Mouse (Mus musculus) lung, embryonic 15.5 days (tissue): ENCODE data around the gene Sorbs1. TPM values are rescaled to one million over a fixed set of nuclear protein-coding genes. Genes with fewer than 3 reads are reported as not detected.
A peak's percentile ranks its signal among the peaks of the same experiment; 100 is the strongest.

Experiments
- ATAC-seq: fragments of 200-750 bp; cut with Nextera tagmentation; 2 replicates; pipeline ENCODE4 v1.8.0; 2017; ENCODE audit warnings: moderate number of reproducible peaks, borderline replicate concordance; ENCODE audit not compliant: low FRiP score, low TSS enrichment; ENCODE audit errors: extremely low read depth
- H3K27ac ChIP-seq: fragments of 300-500 bp; sonication (generic); 2 replicates; pipeline ENCODE4 v1.5.1; 2015; ENCODE audit warnings: moderate library complexity, mild to moderate bottlenecking, inconsistent platforms
- H3K27me3 ChIP-seq: fragments of 300-500 bp; sonication (generic); 2 replicates; pipeline ENCODE4 v1.6.1; 2015; ENCODE audit warnings: inconsistent platforms
- H3K36me3 ChIP-seq: fragments of 300-500 bp; sonication (generic); 2 replicates; pipeline ENCODE4 v1.6.1; 2015; ENCODE audit warnings: inconsistent platforms
- H3K4me1 ChIP-seq: fragments of 300-500 bp; sonication (generic); 2 replicates; pipeline ENCODE4 v1.6.1; 2015; ENCODE audit warnings: inconsistent platforms
- H3K4me2 ChIP-seq: fragments of 300-500 bp; sonication (generic); 2 replicates; pipeline ENCODE4 v1.6.1; 2015; ENCODE audit warnings: inconsistent platforms, mild to moderate bottlenecking, moderate library complexity
- H3K4me3 ChIP-seq: fragments of 300-500 bp; sonication (generic); 2 replicates; pipeline ENCODE4 v1.5.1; 2015; ENCODE audit warnings: mild to moderate bottlenecking, inconsistent platforms
- H3K9ac ChIP-seq: fragments of 300-500 bp; sonication (generic); 2 replicates; pipeline ENCODE4 v1.6.1; 2015; ENCODE audit warnings: inconsistent platforms
- H3K9me3 ChIP-seq: fragments of 300-500 bp; sonication (generic); 2 replicates; pipeline ENCODE4 v1.6.1; 2016; ENCODE audit warnings: inconsistent platforms
- WGBS: fragments of 180-500 bp; shearing (Covaris S2); methylation state at CpG from one replicate; pipeline ENCODE4 v1.1.7; 2015; 5-methylcytosine and 5-hydroxymethylcytosine counted together
- polyA plus RNA-seq: library from polyadenylated mRNA; unstranded; fragments of >200 nt; fragmentation: Nextera tagmentation; extraction: Ambion mirVana; gene quantifications from 2 replicates; pipeline ENCODE4 v1.2.1, GENCODE M21; 2015

Gene Sorbs1
- polyA plus RNA-seq, 1 experiment from 2014 or later: 45.6 TPM

DNA sequence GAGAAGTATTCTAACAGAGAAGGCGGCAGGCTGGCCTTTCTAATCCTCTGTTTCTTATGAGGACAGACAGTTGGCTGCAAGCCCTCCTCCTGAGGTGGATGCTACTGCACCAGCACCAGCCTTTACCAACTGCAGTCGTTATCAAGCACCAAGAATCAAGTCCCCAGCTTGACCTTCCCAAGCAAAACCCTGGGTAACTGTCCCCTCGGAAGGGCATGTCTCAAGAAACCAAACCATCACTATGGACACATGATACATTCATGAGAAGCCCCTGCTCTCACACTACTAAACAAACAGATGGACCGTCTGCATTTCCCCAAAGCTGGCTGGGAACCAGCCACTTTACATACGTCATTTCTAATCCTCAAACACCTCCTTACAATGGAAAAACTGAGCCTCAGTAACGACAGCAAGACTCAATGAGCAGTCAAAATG is 102.2 kb downstream of the Sorbs1 start:
- Histone ChIP-seq H3K36me3 (no peaks in the 10 kb centered on the region), H3K4me2 (no peak overlapping the region), H3K4me3 (no peak overlapping the region), H3K9ac (no peak overlapping the region), H3K4me1 (peaks cover 19% of the 10 kb centered on the region), H3K9me3 (no peaks in the 10 kb centered on the region), H3K27ac (no peak overlapping the region), H3K27me3 (no peaks in the 10 kb centered on the region)
- WGBS: 33% methylated on average over 6 of the region's 6 CpGs
- no peak for ATAC-seq

DNA sequence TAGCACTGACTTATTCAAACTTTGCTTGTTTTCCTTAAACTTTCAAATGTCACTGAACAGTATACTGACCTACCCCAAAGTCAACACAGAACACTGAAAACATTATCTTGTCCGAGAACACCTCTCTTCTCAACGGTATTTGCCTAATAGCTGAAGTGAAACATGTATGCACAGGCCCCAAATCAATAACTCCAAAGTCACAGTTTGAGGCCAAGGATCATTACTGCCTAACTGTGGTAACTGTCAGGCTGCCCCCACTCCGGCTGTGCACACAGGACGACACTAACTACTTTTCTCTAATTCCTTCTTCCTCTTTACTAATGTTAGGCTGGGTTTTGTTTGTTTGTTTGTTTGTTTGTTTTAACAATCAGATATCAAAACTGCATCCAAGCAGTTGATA is 103.1 kb downstream of the Sorbs1 start:
- H3K9ac ChIP-seq: no peak overlapping the region
- 48% methylated on average over 4 of the region's 4 CpGs for WGBS
- H3K4me2 ChIP-seq: no peak overlapping the region
- no peaks in the 10 kb centered on the region for H3K27me3 ChIP-seq
- no peaks in the 10 kb centered on the region for H3K36me3 ChIP-seq
- H3K4me1 ChIP-seq: peaks cover 28% of the 10 kb centered on the region
- H3K9me3 ChIP-seq: no peaks in the 10 kb centered on the region
- H3K4me3 ChIP-seq: no peak overlapping the region
- peak overlapping the region; percentile 32; the same call in 1 of the 2 replicates for H3K27ac ChIP-seq
- ATAC-seq: no peak

DNA sequence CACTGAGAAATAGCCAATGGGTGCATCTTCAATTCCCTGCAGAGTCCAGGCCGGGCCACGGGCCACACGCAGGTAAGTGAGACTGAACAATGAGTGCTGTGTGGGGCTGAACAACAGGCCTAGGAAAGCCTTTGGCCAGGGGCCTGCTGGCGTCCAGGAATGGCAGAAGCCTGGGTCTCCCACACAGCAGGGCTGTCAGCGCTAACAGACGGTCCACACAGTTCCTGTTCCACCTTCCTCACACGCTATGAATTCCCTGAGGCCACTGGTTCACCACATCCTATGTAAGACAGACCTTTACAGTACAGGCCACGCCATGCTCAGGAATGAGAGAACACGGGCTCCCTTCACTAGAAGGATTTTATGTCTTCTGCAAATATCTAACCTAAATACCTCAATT is 103.5 kb downstream of the Sorbs1 start:
- no peak overlapping the region for H3K9ac ChIP-seq
- peaks cover 28% of the 10 kb centered on the region for H3K4me1 ChIP-seq
- 68% methylated on average over 9 of the region's 9 CpGs for WGBS
- H3K36me3 ChIP-seq: no peaks in the 10 kb centered on the region
- H3K27ac ChIP-seq: peak overlapping the region; percentile 32
- no peaks in the 10 kb centered on the region for H3K27me3 ChIP-seq
- no peak overlapping the region for H3K4me2 ChIP-seq
- no peak overlapping the region for H3K4me3 ChIP-seq
- no peaks in the 10 kb centered on the region for H3K9me3 ChIP-seq
- ATAC-seq: no peak

DNA sequence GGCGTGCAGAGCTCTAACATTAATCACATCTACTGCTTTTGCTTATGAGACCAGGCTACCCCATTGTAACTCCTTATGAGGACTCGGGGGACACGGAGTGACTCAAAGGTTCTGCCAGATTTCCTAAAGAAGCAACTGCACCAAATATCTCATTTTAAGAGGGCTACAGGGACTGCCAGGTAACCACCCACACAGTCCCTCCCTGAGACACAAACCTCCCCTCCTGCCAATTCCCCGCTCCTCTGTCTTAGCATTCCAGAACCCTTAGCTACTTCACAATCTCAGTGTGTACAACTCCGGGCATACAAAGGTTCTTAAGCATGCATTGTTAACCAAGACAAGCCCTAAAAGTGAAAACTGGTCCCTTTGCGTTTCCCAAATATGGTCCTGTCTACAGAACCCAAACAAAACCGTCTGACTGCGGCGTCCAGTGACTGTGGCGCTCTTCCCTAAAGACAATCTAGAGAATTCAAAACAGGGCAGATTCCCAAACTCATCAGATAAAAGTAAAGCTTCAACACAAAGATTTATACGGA is 104.0 kb downstream of the Sorbs1 start:
- Histone ChIP-seq H3K4me1 (peaks cover 26% of the 10 kb centered on the region), H3K9ac (no peak overlapping the region), H3K4me2 (no peak overlapping the region), H3K36me3 (no peaks in the 10 kb centered on the region), H3K9me3 (no peaks in the 10 kb centered on the region), H3K27ac (peak overlapping the region; percentile 32; the same call in 1 of the 2 replicates), H3K27me3 (no peaks in the 10 kb centered on the region), H3K4me3 (no peak overlapping the region)
- WGBS: 69% methylated on average over 11 of the region's 11 CpGs
- ATAC-seq: no peak

DNA sequence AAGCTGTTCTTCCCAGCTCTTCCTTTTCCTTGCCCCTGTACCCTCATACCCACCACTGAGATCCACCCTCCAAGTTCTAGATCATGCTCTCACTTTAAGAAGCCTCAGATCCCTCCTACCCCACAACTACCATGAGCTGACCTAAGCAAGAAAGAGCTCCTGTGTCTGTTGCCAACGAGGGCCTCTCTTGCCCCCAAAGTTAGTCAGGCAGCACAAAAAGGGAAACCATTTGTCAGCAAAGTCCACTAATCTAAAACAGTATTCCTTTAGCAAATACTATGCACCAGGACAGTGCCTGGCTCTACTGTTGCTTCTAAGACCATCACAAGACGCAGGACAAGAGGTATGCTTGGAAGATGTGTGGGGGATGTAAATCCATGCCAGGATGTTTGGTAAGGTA is 106.4 kb downstream of the Sorbs1 start:
- 78% methylated on average over 2 of the region's 2 CpGs for WGBS
- Histone ChIP-seq H3K9ac (no peak overlapping the region), H3K27me3 (no peaks in the 10 kb centered on the region), H3K36me3 (no peaks in the 10 kb centered on the region), H3K27ac (no peak overlapping the region), H3K9me3 (no peaks in the 10 kb centered on the region), H3K4me2 (no peak overlapping the region), H3K4me3 (no peak overlapping the region), H3K4me1 (peaks cover 30% of the 10 kb centered on the region)
- no peak for ATAC-seq

DNA sequence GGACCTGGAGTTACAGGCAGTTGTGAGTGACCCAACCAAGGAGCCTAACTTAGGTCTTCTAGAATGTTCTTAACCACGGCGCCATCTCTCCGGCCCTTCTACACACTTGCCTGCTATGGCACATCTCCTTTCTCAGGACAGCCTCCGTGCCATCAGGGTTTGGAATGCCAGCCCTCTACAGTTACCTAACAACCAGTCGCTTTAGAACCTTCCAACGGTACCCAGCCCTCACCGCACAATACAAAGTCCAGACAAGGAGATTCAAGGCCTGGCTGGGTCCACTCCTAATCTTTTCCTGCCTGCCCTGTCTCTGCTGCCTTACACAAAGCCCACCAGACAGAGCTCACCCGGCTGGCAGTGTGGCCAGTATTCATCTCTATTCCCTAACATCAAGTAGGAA is 106.9 kb downstream of the Sorbs1 start:
- Histone ChIP-seq H3K4me1 (peaks cover 34% of the 10 kb centered on the region), H3K9me3 (no peaks in the 10 kb centered on the region), H3K27ac (no peak overlapping the region), H3K36me3 (no peaks in the 10 kb centered on the region), H3K4me3 (no peak overlapping the region), H3K4me2 (no peak overlapping the region), H3K9ac (no peak overlapping the region), H3K27me3 (no peaks in the 10 kb centered on the region)
- 97% methylated on average over 8 of the region's 8 CpGs for WGBS
- no peak for ATAC-seq

DNA sequence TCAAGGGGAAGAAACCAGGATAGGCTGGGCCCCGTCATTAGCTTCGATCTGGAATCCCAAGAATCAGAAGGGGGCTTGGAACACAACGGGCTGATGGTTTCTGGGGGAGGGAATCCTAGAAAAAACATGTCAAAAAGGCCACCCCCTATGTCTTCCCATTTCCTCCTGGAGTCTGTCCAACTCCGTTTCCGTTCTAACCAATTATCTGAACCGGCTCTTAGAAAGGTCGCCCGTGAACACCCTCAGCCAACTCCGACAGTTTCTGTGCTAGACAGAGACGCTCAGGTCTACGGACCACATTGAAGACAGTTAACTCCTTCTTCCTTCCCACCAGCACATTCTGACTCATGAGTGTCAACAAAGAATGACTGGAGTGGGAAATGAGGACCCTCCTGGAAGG is 107.8 kb downstream of the Sorbs1 start:
- 20% methylated on average over 11 of the region's 11 CpGs for WGBS
- no peaks in the 10 kb centered on the region for H3K27me3 ChIP-seq
- H3K9me3 ChIP-seq: no peaks in the 10 kb centered on the region
- H3K4me2 ChIP-seq: 0 out of 2 replicates have a peak overlapping the region, but pooled peaks have one; percentile 14
- H3K27ac ChIP-seq: peak overlapping the region; percentile 49
- H3K9ac ChIP-seq: no peak overlapping the region
- peaks cover 40% of the 10 kb centered on the region for H3K4me1 ChIP-seq
- no peak overlapping the region for H3K4me3 ChIP-seq
- ATAC-seq: no peak
- H3K36me3 ChIP-seq: no peaks in the 10 kb centered on the region

DNA sequence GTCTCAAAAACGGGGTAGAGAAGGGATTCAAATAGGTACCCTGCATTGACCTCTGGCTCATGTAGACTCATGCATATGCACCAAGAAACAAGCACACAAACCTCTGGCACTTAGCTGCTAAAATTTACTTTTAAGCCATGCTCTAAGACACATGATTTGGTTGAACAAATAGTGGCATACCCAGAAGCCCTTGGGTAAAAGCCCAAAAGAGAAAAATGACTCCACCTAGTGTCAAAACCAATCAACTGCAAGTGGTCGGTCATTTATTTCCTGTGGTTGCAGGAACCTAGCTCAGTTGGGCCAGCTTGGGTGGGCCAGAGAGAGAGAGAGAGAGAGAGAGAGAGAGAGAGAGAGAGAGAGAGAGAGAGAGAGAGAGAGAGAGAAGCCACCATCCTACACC is 109.0 kb downstream of the Sorbs1 start:
- H3K4me1 ChIP-seq: peaks cover 38% of the 10 kb centered on the region
- ATAC-seq: no peak

DNA sequence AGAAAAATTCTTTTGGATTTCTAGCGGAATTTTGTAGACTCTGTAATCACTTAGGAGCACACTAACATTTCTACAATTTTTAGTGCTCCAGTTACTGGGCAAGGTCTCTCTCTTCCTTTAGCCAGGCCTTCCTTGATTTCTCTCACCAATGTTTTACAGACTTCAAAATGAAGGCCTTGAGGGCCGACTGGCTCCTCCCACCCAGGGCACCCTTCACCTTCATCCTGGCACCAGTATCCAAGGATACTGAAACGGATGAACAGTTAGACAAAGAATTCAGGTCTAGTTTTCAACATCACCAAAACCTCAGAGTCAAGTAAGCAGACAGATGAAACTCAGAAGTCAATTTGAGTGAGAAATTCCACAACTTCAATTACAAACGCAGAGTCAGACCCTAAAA is 109.6 kb downstream of the Sorbs1 start:
- H3K9me3 ChIP-seq: no peaks in the 10 kb centered on the region
- H3K4me1 ChIP-seq: peaks cover 38% of the 10 kb centered on the region
- no peak overlapping the region for H3K4me3 ChIP-seq
- ATAC-seq: no peak
- 72% methylated on average over 4 of the region's 4 CpGs for WGBS
- H3K4me2 ChIP-seq: no peak overlapping the region
- H3K27me3 ChIP-seq: no peaks in the 10 kb centered on the region
- H3K9ac ChIP-seq: no peak overlapping the region
- no peaks in the 10 kb centered on the region for H3K36me3 ChIP-seq
- H3K27ac ChIP-seq: no peak overlapping the region

More for the DNA sequence above, 109.0 kb downstream of the Sorbs1 start:
- Histone ChIP-seq H3K4me3 (no peak overlapping the region), H3K9me3 (no peaks in the 10 kb centered on the region), H3K27me3 (no peaks in the 10 kb centered on the region), H3K4me2 (no peak overlapping the region), H3K36me3 (no peaks in the 10 kb centered on the region), H3K9ac (no peak overlapping the region), H3K27ac (no peak overlapping the region)
- 81% methylated on average over 2 of the region's 2 CpGs for WGBS

DNA sequence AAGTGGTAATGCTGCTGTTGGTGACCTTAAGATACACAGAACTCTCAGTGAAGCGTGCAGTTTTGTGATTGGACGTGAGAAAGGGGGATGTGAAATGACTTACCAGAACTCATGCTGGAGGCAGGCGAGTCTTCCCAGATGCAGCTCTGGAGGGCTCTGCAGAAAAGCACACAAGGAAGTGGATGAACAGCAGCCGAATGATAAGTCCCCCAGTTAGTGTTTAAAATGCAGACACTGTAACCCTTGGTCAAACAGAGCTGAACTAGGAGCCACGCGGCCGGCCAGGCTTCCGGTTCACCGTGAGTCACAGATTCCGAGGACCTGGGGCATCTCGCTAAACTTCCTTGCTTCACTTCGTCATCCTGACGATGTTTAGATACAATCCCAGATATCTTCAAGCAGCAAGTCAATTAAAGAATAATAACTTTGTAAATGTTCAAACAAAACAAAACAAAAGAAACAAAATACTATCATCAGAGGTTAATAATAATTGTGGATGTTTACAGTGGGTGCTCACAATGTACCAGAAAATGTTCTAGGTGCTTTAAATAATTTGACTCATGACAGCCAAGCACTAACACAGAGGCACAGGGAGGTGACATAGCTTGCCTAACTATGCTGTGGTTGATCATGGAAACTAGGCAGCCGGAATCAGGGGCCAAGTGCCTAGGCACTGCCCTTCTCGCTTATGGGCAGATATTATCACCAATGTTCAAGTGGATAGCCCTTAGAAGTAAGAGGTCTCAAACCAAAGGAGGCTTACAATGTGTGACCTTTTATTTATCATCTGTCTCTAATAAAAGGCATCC is 111.2 kb downstream of the Sorbs1 start:
- Histone ChIP-seq H3K4me1 (peaks cover 38% of the 10 kb centered on the region), H3K27ac (0 out of 2 replicates have a peak overlapping the region, but pooled peaks have one; percentile 25), H3K9ac (no peak overlapping the region), H3K27me3 (no peaks in the 10 kb centered on the region), H3K4me2 (no peak overlapping the region), H3K36me3 (no peaks in the 10 kb centered on the region), H3K4me3 (no peak overlapping the region), H3K9me3 (no peaks in the 10 kb centered on the region)
- ATAC-seq: no peak
- 25% methylated on average over 15 of the region's 15 CpGs for WGBS

DNA sequence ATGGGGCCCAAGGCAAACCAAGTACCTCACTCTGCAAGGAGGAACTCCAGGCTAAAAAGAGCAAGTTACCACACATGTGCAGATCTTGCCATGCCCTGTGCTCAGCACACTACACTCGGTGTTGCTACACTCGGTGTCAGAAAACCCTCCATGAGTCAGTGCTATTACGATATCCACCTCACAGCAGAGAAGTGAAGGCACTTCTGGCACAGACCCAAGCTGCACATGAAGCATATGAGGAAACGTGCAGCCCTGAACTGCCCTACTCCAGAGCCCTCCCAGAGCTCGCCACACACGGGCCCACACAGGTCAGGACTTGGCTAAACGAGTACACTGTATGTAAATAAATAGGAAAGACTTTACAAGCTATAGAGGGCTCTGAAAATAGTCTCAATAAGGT is 112.4 kb downstream of the Sorbs1 start:
- H3K4me1 ChIP-seq: peaks cover 42% of the 10 kb centered on the region
- H3K9me3 ChIP-seq: no peaks in the 10 kb centered on the region
- H3K4me3 ChIP-seq: no peak overlapping the region
- H3K4me2 ChIP-seq: no peak overlapping the region
- H3K9ac ChIP-seq: no peak overlapping the region
- H3K27ac ChIP-seq: no peak overlapping the region
- no peaks in the 10 kb centered on the region for H3K36me3 ChIP-seq
- ATAC-seq: peak; percentile 53
- 29% methylated on average over 7 of the region's 7 CpGs for whole genome bisulfite sequencing
- no peaks in the 10 kb centered on the region for H3K27me3 ChIP-seq

DNA sequence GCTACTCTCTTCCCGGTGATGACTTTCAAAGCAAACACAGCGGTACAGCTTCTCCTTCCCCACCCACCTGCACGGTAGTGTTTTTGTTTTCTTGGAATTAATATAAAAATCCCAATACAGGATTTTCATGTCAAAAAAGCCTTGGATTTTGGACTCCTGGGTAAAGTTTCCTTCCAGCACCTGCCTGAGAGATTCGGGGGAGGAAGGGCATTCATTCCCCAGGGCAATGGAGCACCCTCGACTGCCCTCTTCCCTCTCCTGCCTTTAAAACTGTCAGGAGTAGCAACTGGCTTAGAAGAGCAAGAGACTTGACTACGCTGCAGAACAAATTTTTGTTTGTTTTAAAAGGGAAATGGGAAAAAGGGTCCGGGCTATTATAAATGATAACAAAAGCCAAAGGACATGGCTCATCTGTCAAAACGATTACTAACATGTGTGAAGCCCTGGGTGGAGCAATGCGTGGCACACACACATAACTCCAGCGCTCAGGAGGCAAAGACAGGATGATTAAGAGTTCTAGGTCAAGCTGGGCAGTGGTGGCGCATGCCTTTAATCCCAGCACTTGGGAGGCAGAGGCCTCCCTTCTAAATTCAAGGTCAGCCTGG is 113.1 kb downstream of the Sorbs1 start:
- Histone ChIP-seq H3K36me3 (no peaks in the 10 kb centered on the region), H3K4me3 (no peak overlapping the region), H3K27me3 (no peaks in the 10 kb centered on the region), H3K9ac (no peak overlapping the region), H3K27ac (no peak overlapping the region), H3K4me1 (peaks cover 38% of the 10 kb centered on the region), H3K4me2 (no peak overlapping the region), H3K9me3 (no peaks in the 10 kb centered on the region)
- no peak for ATAC-seq
- 49% methylated on average over 11 of the region's 11 CpGs for WGBS
